Comparison of ENCODE assay signal across 12 mouse cellular contexts in genomic region chr1:138596127-138596706, GRCm38 (mm10). TPM values are rescaled to one million over a fixed set of nuclear protein-coding genes. Genes with fewer than 3 reads are reported as not detected.
DNase-seq lines count a peak whose midpoint lies in the region; ATAC-seq lines count a peak whose summit lies in the region.
"Had no signal": no experiment of that assay in that cellular context is flagged by ENCODE, and none has a peak within 500 bp of the region (broad histone marks: within the 10 kb centered on the region; RNA-seq: fewer than 3 reads in every experiment).

No protein-coding gene starts in this region.

- H3K27ac ChIP-seq in hindbrain, embryonic 16.5 days (ENCODE audit: low read depth, low read length) = no peak overlapping the region
- no peak overlapping the region for H3K27ac ChIP-seq in hindbrain, embryonic 11.5 days (ENCODE audit: low read depth, low read length)
- H3K27ac ChIP-seq in limb, embryonic 10.5 days = no peak overlapping the region
- H3K27ac ChIP-seq: embryonic facial prominence, embryonic 12.5 days; hindbrain, embryonic 12.5 days; kidney, postnatal 0 days; liver, embryonic 15.5 days had no signal

- intact Hi-C loops in heart, postnatal 10 days (cut with DNase I) = no loop called here

- H3K4me1 ChIP-seq in hindbrain, embryonic 16.5 days (ENCODE audit: control insufficient read depth, insufficient read depth, low read depth, low read length) = no peaks in the 10 kb centered on the region
- no peaks in the 10 kb centered on the region for H3K4me1 ChIP-seq in hindbrain, embryonic 11.5 days (replicated peaks; ENCODE audit: control insufficient read depth, insufficient read depth, low read length)
- H3K4me1 ChIP-seq in limb, embryonic 10.5 days = no peaks in the 10 kb centered on the region
- H3K4me1 ChIP-seq: embryonic facial prominence, embryonic 12.5 days; hindbrain, embryonic 12.5 days; liver, embryonic 15.5 days had no signal

- no peak overlapping the region for H3K9ac ChIP-seq in hindbrain, embryonic 16.5 days (ENCODE audit: low read depth, low read length)
- H3K9ac ChIP-seq in hindbrain, embryonic 11.5 days (ENCODE audit: low read depth, low read length) = no peak overlapping the region
- H3K9ac ChIP-seq: embryonic facial prominence, embryonic 12.5 days; hindbrain, embryonic 12.5 days; liver, embryonic 15.5 days had no signal

- peaks cover 4% of the 10 kb centered on the region; the same call in 1 of the 2 replicates for H3K9me3 ChIP-seq in hindbrain, embryonic 16.5 days (ENCODE audit: control insufficient read depth, low read length)
- no peaks in the 10 kb centered on the region for H3K9me3 ChIP-seq in hindbrain, embryonic 11.5 days (ENCODE audit: control insufficient read depth, low read length)
- H3K9me3 ChIP-seq in limb, embryonic 10.5 days (replicated peaks) = no peaks in the 10 kb centered on the region
- H3K9me3 ChIP-seq: embryonic facial prominence, embryonic 12.5 days; hindbrain, embryonic 12.5 days; liver, embryonic 15.5 days had no signal

- no peak overlapping the region for H3K4me2 ChIP-seq in hindbrain, embryonic 16.5 days (ENCODE audit: low read length)
- H3K4me2 ChIP-seq in hindbrain, embryonic 11.5 days (replicated peaks; ENCODE audit: low read depth, low read length) = no peak overlapping the region
- H3K4me2 ChIP-seq: embryonic facial prominence, embryonic 12.5 days; hindbrain, embryonic 12.5 days; liver, embryonic 15.5 days had no signal

- DNase-seq in hindbrain, embryonic 11.5 days (ENCODE audit: low spot score) = no peak
- peak; percentile 37 for DNase-seq in CD4-positive helper T cell, adult 2 months (ENCODE audit: low read depth, low spot score)
- DNase-seq in MN1 (ENCODE audit: low spot score) = peak; percentile 54
- DNase-seq in heart, postnatal 10 days = peak; percentile 49 to 52
- DNase-seq in left cerebral cortex, adult 11 months (ENCODE audit: low spot score) = no peak
- no peak for DNase-seq in limb, embryonic 10.5 days (ENCODE audit: low spot score)
- DNase-seq: cerebellum, adult 9-11 months had no signal

- 0 out of 2 replicates have a peak, but pooled peaks have one; percentile 40 for ATAC-seq in hindbrain, embryonic 16.5 days
- ATAC-seq in hindbrain, embryonic 11.5 days (ENCODE audit: low FRiP score) = no peak

- no peaks in the 10 kb centered on the region for H3K36me3 ChIP-seq in hindbrain, embryonic 16.5 days (ENCODE audit: control insufficient read depth, insufficient read depth, low read length)
- H3K36me3 ChIP-seq in hindbrain, embryonic 11.5 days (ENCODE audit: control insufficient read depth, insufficient read depth, low read length) = no peaks in the 10 kb centered on the region
- H3K36me3 ChIP-seq in limb, embryonic 10.5 days = peaks cover 7% of the 10 kb centered on the region
- H3K36me3 ChIP-seq: hindbrain, embryonic 12.5 days; liver, embryonic 15.5 days had no signal

- WGBS in hindbrain, embryonic 16.5 days = 58% methylated on average over 4 of the region's 4 CpGs
- WGBS in hindbrain, embryonic 11.5 days = 75% methylated on average over 4 of the region's 4 CpGs
- 77% methylated on average over 4 of the region's 4 CpGs for WGBS in limb, embryonic 10.5 days

- H3K4me3 ChIP-seq in hindbrain, embryonic 16.5 days (ENCODE audit: low read length) = no peak overlapping the region
- H3K4me3 ChIP-seq in hindbrain, embryonic 11.5 days (ENCODE audit: low read depth, low read length) = no peak overlapping the region
- H3K4me3 ChIP-seq in limb, embryonic 10.5 days = no peak overlapping the region
- H3K4me3 ChIP-seq: embryonic facial prominence, embryonic 12.5 days; hindbrain, embryonic 12.5 days; liver, embryonic 15.5 days had no signal

- no peaks in the 10 kb centered on the region for H3K27me3 ChIP-seq in hindbrain, embryonic 16.5 days (replicated peaks; ENCODE audit: control insufficient read depth, insufficient read depth, low read length)
- H3K27me3 ChIP-seq in hindbrain, embryonic 11.5 days (ENCODE audit: control insufficient read depth, insufficient read depth, low read length) = no peaks in the 10 kb centered on the region
- no peaks in the 10 kb centered on the region for H3K27me3 ChIP-seq in limb, embryonic 10.5 days (ENCODE audit: low read depth, poor library complexity, severe bottlenecking)
- H3K27me3 ChIP-seq: embryonic facial prominence, embryonic 12.5 days; hindbrain, embryonic 12.5 days; liver, embryonic 15.5 days had no signal

RNA-seq across cellular contexts. Expression of gene Nek7, which starts 23.7 kb away (rescaled TPM):
- 10.9 and 12.3 TPM in 2 replicates for polyA plus RNA-seq in hindbrain, embryonic 16.5 days (2015; fragmentation: Nextera tagmentation; extraction: Ambion mirVana)
- 26.1 and 27.7 TPM in 2 replicates for polyA plus RNA-seq in hindbrain, embryonic 11.5 days (2014; fragmentation: Nextera tagmentation; extraction: Ambion mirVana)
- total RNA-seq in heart, postnatal 10 days (2021) = 10 to 100 TPM; 62.1 to 63.5 TPM
- polyA plus RNA-seq in limb, embryonic 10.5 days (2016; fragmentation: Nextera tagmentation; extraction: Ambion mirVana) = 26.1 and 34.7 TPM in 2 replicates

Comparison
In these comparisons a context has a peak if more than half of its experiments do, and no peak if none do; other contexts are left out.
1. DNase-seq: peak in CD4-positive helper T cell, adult 2 months (single experiment), MN1 (single experiment) and heart, postnatal 10 days (2 of 2); none in hindbrain, embryonic 11.5 days (single experiment), left cerebral cortex, adult 11 months (single experiment) and limb, embryonic 10.5 days (single experiment).